Mouse (Mus musculus) small intestine, adult 2 months (tissue): ENCODE data around the gene Nsg2.

Experiments used
- CTCF ChIP-seq: fragments of 200-500 bp; IDR thresholded peaks from 2 replicates; pipeline ENCODE4 v1.5.1; 2012; ENCODE audit warnings: low read depth, mild to moderate bottlenecking, control low read depth, inconsistent platforms, low read length, moderate library complexity, mixed read lengths; ENCODE audit not compliant: insufficient replicate concordance, insufficient read length; ENCODE audit errors: extremely low read depth
- POLR2A ChIP-seq: fragments of 200-500 bp; IDR thresholded peaks from 2 replicates; pipeline ENCODE4 v1.6.1; 2012; ENCODE audit warnings: low read depth, mild to moderate bottlenecking, control low read depth, inconsistent platforms, low read length, moderate library complexity

DNA sequence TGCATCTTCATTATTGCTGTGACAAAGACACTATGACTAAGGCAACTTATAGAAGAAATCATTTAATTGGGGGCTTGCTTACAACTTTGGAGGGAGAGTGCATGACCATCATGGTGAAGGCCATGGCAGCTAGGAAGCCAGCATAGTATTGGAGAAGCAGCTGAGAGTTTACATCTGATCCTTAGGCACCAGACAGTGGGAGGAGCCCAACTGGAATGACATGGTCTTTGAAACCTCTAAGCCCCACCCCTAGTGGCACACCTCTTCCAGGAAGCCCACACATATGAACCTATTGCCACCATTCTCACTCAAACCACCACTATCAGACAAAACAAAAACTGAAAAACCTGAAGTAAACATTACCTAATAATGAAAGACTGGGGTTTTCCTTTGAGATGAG lies 40.2 kb upstream of the Nsg2 start:
- TF ChIP-seq CTCF (no peak), POLR2A (no peak)
